Mouse (Mus musculus) C2C12 (cell line): ENCODE measurements around the gene Jade2.

Source experiments
- CTCF ChIP-seq: IDR thresholded peaks from one replicate; pipeline ENCODE4 v1.5.1; 2011; ENCODE audit not compliant: control insufficient read depth, insufficient read depth, insufficient read length
- MAX ChIP-seq: IDR thresholded peaks from one replicate; pipeline ENCODE4 v1.6.1; 2011; ENCODE audit warnings: mild to moderate bottlenecking, control low read depth
- MYOG ChIP-seq: IDR thresholded peaks from one replicate; pipeline ENCODE4 v1.6.1; 2011; ENCODE audit not compliant: control insufficient read depth, insufficient read length; ENCODE audit errors: extremely low read depth
- USF1 ChIP-seq: IDR thresholded peaks from one replicate; pipeline ENCODE4 v1.6.1; 2011; ENCODE audit warnings: low read depth, mild to moderate bottlenecking, control low read depth, moderate library complexity

- TF ChIP-seq CTCF, result no peak
- TF ChIP-seq MYOG, result no peak
- no peak for TF ChIP-seq MAX
- TF ChIP-seq USF1, result no peak
Measured at GRCm38 (mm10) chr11:51857081-51857671, at the start of gene Jade2.
